Mouse (Mus musculus) embryonic facial prominence, embryonic 13.5 days (tissue): ENCODE data around the gene Crybg1. TPM values are rescaled to one million over a fixed set of nuclear protein-coding genes. Genes with fewer than 3 reads are reported as not detected.
A peak's percentile ranks its signal among the peaks of the same experiment; 100 is the strongest.

Experiments used
- ATAC-seq: fragments of 200-750 bp; cut with Nextera tagmentation; 2 replicates; pipeline ENCODE4 v1.8.0; 2017; ENCODE audit warnings: low read depth; ENCODE audit not compliant: insufficient number of reproducible peaks, insufficient read depth, low FRiP score, low TSS enrichment
- H3K27ac ChIP-seq: fragments of 300-500 bp; sonication (generic); 2 replicates; pipeline ENCODE4 v1.5.1; 2015; ENCODE audit warnings: moderate library complexity, mild to moderate bottlenecking, inconsistent platforms
- H3K27me3 ChIP-seq: fragments of 300-500 bp; sonication (generic); 2 replicates; pipeline ENCODE4 v1.6.1; 2015; ENCODE audit warnings: mild to moderate bottlenecking, inconsistent platforms
- H3K36me3 ChIP-seq: fragments of 300-500 bp; sonication (generic); 2 replicates; pipeline ENCODE4 v1.6.1; 2015; ENCODE audit warnings: mild to moderate bottlenecking, inconsistent platforms
- H3K4me1 ChIP-seq: fragments of 300-500 bp; sonication (generic); 2 replicates; pipeline ENCODE4 v1.6.1; 2015; ENCODE audit warnings: inconsistent platforms
- H3K4me2 ChIP-seq: fragments of 300-500 bp; sonication (generic); 2 replicates; pipeline ENCODE4 v1.6.1; 2015; ENCODE audit warnings: moderate library complexity, mild to moderate bottlenecking, inconsistent platforms
- H3K4me3 ChIP-seq: fragments of 300-500 bp; sonication (generic); 2 replicates; pipeline ENCODE4 v1.5.1; 2015; ENCODE audit warnings: mild to moderate bottlenecking, inconsistent platforms
- H3K9ac ChIP-seq: fragments of 300-500 bp; sonication (generic); 2 replicates; pipeline ENCODE4 v1.6.1; 2015; ENCODE audit warnings: mild to moderate bottlenecking, inconsistent platforms
- H3K9me3 ChIP-seq: fragments of 300-500 bp; sonication (generic); 2 replicates; pipeline ENCODE4 v1.6.1; 2016; ENCODE audit warnings: inconsistent platforms
- WGBS: fragments of 180-500 bp; shearing (Covaris S2); methylation state at CpG from one replicate; pipeline ENCODE4 v1.1.7; 2015; ENCODE audit warnings: mixed read lengths; 5-methylcytosine and 5-hydroxymethylcytosine counted together
- polyA plus RNA-seq: library from polyadenylated mRNA; unstranded; fragments of >200 nt; fragmentation: Nextera tagmentation; extraction: Ambion mirVana; gene quantifications from 2 replicates; pipeline ENCODE4 v1.2.1, GENCODE M21; 2015

Gene Crybg1
- polyA plus RNA-seq, 1 experiment from 2014 or later, result 1.5 TPM

DNA sequence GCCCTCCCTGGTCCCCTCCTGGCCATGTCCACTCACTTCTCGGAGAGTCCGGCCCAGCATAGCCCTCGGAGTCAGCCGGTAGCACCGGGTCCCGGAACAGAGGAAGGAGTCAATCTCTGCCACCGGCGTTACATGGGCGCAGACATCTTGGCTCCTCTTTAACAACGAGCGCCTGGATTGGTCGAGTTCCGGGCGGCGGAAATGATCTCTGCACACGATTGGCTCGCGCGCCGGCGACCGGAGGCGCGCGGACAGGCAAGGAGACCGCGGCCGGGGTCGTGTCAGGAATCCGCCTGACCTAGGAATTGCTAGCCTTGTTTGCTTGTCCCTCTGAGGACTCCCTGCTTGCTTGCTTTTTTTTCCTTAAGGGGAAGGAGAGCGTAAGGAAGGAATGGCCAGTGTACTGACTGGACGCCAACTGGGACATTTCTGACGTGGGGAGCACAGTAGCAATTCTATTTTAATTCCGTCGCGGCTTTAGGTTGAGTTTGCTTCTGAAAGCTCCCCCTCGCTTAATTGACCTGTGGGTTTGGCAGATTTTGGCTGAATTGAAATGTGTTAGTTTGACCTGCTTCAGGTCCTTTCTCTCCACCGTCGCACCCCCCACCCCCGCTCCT lies 247.0 kb downstream of the Crybg1 start, which contains the start of the genes Qrsl1 and Rtn4ip1:
Qrsl1 (minus strand) TSS at position 168 of the 617 bp plus-strand sequence.
Rtn4ip1 (plus strand) TSS at position 230 of the 617 bp plus-strand sequence.
- no peaks in the 10 kb centered on the region for H3K27me3 ChIP-seq
- peak within 1 kb of the TSS; percentile 62 for H3K27ac ChIP-seq
- H3K36me3 ChIP-seq, result no peaks in the 10 kb centered on the region
- peak within 1 kb of the TSS; percentile 80 for H3K4me3 ChIP-seq
- 1% methylated on average over 40 of the region's 40 CpGs for WGBS
- H3K4me1 ChIP-seq, result peaks cover 9% of the 10 kb centered on the region
- H3K4me2 ChIP-seq, result peak within 1 kb of the TSS; percentile 77
- H3K9me3 ChIP-seq, result no peaks in the 10 kb centered on the region
- H3K9ac ChIP-seq, result peak within 1 kb of the TSS; percentile 76
- ATAC-seq, result peak; percentile 95

DNA sequence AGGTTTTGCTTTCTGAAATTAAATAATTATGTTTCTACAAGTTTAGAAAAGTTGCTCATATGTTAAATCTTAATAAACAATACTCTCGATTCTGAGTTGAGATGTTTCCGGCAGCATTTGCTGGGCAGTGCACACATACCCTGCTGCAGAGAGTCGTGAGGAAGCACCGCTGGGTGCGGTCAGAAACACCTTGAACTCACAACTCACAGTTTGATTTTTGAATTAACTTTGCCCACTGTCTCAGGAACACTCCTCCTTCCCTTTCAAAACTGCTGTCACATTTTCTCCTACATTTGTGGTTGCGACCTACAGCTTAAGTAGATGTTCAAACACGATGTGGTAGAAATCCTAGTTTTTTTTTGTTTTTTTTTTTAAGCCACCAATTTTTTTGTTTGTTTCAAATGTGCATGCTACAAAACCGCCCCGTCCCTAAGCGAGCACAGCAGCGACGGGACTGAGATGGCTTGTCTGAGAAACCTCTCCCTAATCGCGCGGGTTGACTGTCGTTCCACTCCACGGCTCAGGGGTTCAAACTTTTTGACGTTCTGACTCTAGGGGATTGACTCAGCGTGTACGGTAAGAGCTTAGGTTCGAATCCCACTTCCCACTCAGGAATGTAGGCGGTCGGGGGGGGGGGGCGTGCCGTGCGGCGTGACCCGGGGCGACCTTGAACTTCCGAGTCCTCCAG lies 247.6 kb downstream of the Crybg1 start:
- Histone ChIP-seq H3K4me3 (peak overlapping the region; percentile 80), H3K27ac (peak overlapping the region; percentile 62; the same call in 1 of the 2 replicates), H3K4me1 (peaks cover 9% of the 10 kb centered on the region), H3K9ac (peak overlapping the region; percentile 76), H3K9me3 (no peaks in the 10 kb centered on the region), H3K36me3 (no peaks in the 10 kb centered on the region), H3K27me3 (no peaks in the 10 kb centered on the region), H3K4me2 (peak overlapping the region; percentile 77)
- ATAC-seq, result no peak; the same call in 1 of the 2 replicates
- WGBS, result 7% methylated on average over 30 of the region's 30 CpGs

Other genes with a start within 250 kb of the Crybg1 start
- 21.2 and 24.2 TPM in 2 replicates for gene Qrsl1, start 247.1 kb downstream of the Crybg1 start, polyA plus RNA-seq
- gene Rtn4ip1, start 247.0 kb downstream of the Crybg1 start, polyA plus RNA-seq, result 15.3 and 16.9 TPM in 2 replicates
- 59.2 and 59.3 TPM in 2 replicates for gene Atg5, start 119.5 kb upstream of the Crybg1 start, polyA plus RNA-seq